Mouse (Mus musculus) lung, postnatal 4 days (tissue): Measurements from ENCODE around the gene Olfr1382.
"Not testable (repeated sequence)": the region's sequence is repeated elsewhere in the genome, so short reads cannot be mapped to it uniquely, and the experiment has no call there.

Experiments
- DNase-seq, 2 experiments: peaks; one replicate each; pipeline ENCODE4 v3.0.0; 2021

The Olfr1382 gene

GRCm38 (mm10) chr11:49527947-49528346 is at the start of gene Olfr1382:
Gene Olfr1382, plus strand, starts transcription at chr11:49528247.
- DNase-seq, result no peak

- DNase-seq, result no peak
Observed at GRCm38 (mm10) chr11:49485973-49486372, 42.1 kb upstream of the Olfr1382 start.

GRCm38 (mm10) chr11:49488770-49489169 is 39.3 kb upstream of the Olfr1382 start, which contains the start of gene Olfr1385:
Gene Olfr1385, plus strand, starts transcription at chr11:49489070.
- not testable (repeated sequence) for DNase-seq

DNA sequence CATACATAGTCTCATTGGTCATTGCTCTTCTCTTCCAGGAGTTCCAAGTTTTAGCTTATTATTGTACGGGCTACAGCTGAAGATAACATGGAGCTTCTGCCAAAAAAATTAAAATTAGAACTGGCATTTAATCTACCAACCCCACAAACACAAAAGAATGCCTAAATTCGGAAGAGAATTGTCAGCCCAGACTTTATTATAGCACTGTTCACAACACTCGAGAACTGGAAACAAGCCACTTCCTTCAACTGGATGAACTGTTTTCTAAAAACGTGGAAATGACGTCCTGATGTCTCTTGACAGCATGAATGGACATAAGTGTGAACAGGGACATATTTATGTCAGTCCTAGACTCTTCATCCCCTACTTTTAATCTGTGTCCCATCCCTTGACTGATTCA is 10.0 kb upstream of the Olfr1382 start:
- DNase-seq, result no peak

GRCm38 (mm10) chr11:49519348-49519747 is 8.7 kb upstream of the Olfr1382 start, which contains the start of gene Olfr1383:
Gene Olfr1383, plus strand, starts transcription at chr11:49519648.
- DNase-seq, result no peak

DNA sequence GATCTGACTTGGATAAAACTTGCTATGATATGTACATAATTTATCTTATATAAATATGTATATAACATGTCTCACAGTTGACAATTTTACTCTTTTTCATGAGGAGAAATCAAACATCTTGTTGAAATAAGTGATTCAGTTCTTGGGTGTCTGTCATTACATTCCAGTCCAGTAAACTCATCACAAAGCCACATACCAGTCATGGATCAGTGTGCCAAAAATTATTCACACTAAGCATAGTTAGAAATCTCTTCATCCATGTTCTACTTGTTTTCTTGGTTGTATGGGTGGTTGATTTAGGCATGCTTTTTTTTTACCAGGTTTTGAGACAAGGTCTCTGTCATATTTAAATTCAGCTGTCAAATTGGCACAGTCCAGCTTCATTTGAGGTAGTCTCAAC is 4.7 kb downstream of the Olfr1382 start:
- no peak for DNase-seq

DNA sequence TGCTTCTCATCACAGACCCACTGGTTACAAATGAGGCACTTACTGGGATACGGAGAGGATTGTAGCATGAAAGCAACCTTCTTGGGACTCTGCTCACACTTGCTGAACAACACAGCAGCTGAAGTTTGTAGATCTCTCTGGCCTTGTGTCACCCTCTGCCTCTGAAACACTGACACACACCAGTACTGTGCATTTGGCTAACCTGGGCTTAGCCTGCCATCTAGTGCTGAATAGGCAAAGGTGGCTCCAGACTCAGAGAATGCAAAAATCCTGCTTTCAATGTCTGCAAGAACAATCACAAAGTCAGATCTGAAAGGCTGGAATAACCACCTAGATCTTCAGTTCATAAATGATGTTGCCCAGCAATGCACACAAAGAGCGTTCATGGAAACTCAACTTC is 8.6 kb downstream of the Olfr1382 start:
- not testable (repeated sequence) for DNase-seq

DNA sequence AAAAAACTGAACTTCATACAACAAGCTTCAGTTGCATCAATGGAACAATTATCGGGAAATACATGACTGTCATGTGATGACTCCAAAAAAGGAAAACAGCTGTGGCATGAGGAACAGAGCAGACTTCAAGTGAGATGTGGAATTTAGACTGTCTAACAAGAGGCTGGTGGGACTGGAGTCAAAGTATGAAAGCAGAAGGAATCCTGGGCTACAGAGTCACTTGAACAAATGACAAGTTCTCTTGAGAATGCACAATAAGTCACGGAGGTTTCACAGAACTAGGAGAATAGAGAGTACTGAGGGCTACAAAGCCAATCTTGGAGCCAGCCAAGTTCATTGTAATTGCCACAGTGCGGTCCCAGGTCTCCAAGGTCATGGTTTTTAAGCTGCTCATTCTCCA is 15.1 kb downstream of the Olfr1382 start, which contains the start of gene Olfr1381:
Gene Olfr1381, plus strand, starts transcription at position 301 of the 400 bp plus-strand sequence.
- DNase-seq, result not testable (repeated sequence)

GRCm38 (mm10) chr11:49554033-49554432 is 26.0 kb downstream of the Olfr1382 start:
- not testable (repeated sequence) for DNase-seq

GRCm38 (mm10) chr11:49556578-49556977 is 28.5 kb downstream of the Olfr1382 start, which contains the start of gene Olfr1380:
Gene Olfr1380, plus strand, starts transcription at chr11:49556878.
- not testable (repeated sequence) for DNase-seq

DNA sequence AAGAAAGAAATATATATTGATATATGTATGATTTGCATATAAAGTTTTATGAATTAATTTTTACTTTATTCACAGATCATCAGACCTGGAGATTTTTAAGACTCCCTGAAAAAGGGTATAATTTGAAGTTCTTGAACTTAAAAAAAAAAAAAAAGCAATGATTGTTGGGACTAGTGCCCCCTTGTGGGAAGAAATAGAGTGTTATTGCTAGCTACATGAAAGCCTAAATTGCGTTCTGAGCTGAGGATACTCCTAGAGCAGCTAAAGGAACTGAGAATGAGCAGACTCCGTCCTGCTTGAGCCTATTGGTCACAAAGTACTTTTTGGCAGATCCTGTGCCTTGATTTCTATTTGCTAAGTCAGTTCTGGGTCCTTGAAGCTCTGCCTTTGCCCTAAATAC is 47.0 kb downstream of the Olfr1382 start:
- DNase-seq, result not testable (repeated sequence)

- not testable (repeated sequence) for DNase-seq
Observed at GRCm38 (mm10) chr11:49580452-49580851, 52.4 kb downstream of the Olfr1382 start.
